Mouse (Mus musculus): Measurements from ENCODE around the gene Slc35g1. TPM values are rescaled to one million over a fixed set of nuclear protein-coding genes. Genes with fewer than 3 reads are reported as not detected.

The Slc35g1 gene
- polyA plus RNA-seq (2011; ENCODE audit: insufficient read length, low read depth, missing spikeins): 1.8 and 2.8 TPM in 2 replicates

GRCm38 (mm10) chr19:38395701-38396632, at the start of gene Slc35g1:
TSS of gene Slc35g1 (plus strand) at chr19:38395980.
- TF ChIP-seq POLR2A (IDR thresholded peaks at IDR 0.05; ENCODE audit: low read depth, low read length) (no peak), CTCF (IDR thresholded peaks at IDR 0.05; ENCODE audit: borderline replicate concordance, insufficient read depth, low read length) (no peak)
- H3K27ac ChIP-seq (ENCODE audit: insufficient read depth, low read length): no peak within 1 kb of the TSS
- no peaks in the 10 kb centered on the region for H3K4me1 ChIP-seq (ENCODE audit: control insufficient read depth, insufficient read depth, low read length)
- H3K4me3 ChIP-seq (ENCODE audit: insufficient read depth, low read length): peak within 1 kb of the TSS; percentile 41

DNA sequence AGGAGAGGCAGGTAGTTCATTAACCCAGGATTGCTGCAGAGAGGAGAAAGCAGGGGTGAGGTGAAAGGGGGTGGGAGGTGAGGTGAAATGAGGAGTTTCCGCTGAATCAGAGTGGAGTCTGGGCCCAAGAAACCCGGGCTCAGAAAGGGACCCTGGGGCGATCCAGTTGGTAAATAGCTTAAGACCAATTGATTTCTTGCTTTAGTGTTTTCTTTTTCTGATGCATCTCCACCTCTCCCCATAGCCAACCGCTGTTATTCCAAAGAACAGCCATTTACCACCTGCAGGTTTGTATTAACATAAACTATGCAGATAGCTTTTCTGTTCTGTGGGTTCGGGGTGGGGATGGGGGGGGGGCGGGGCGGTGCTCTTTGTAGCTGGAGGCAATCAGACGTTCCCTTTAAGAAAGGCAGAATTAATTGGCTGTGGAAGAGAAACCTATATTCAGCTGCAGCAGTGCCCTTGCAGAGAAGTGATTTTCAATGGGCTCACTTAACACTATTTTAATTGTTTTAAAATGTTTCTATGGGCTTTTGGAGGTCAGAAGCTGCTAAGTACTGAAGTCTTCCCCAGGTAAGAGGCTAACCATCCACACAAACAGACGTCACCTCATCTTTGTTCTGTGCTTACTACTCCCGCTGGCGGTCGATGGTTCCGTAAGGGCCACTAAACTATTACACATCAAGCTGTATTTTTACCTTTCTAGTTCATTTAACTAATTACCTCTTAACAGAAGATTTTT, 47.3 kb upstream of the Slc35g1 start:
- TF ChIP-seq POLR2A (IDR thresholded peaks at IDR 0.05; ENCODE audit: low read depth, low read length): no peak
- TF ChIP-seq CTCF (IDR thresholded peaks at IDR 0.05; ENCODE audit: borderline replicate concordance, insufficient read depth, low read length): no peak
- Histone ChIP-seq H3K4me3 (ENCODE audit: insufficient read depth, low read length) (no peak overlapping the region), H3K4me1 (ENCODE audit: control insufficient read depth, insufficient read depth, low read length) (no peaks in the 10 kb centered on the region), H3K27ac (ENCODE audit: insufficient read depth, low read length) (no peak overlapping the region)

DNA sequence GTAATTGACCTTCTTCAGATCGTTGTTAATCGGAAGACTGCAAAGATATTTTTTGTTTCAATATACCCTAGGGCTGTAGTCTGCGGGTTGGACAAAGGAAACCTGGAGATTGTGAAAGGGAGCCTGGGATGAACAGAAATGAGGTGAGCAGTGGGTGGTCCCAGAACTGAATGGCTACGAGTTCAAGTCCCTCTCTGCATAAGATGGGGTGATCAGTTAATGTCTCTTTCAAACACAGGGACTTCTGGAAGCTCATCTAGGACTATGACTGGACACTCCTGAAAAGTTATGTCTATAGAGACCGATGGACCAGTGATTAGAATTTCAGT, 46.8 kb upstream of the Slc35g1 start:
- Histone ChIP-seq H3K4me1 (ENCODE audit: control insufficient read depth, insufficient read depth, low read length) (no peaks in the 10 kb centered on the region), H3K27ac (ENCODE audit: insufficient read depth, low read length) (no peak overlapping the region), H3K4me3 (ENCODE audit: insufficient read depth, low read length) (no peak overlapping the region)
- TF ChIP-seq POLR2A (IDR thresholded peaks at IDR 0.05; ENCODE audit: low read depth, low read length) (no peak), CTCF (IDR thresholded peaks at IDR 0.05; ENCODE audit: borderline replicate concordance, insufficient read depth, low read length) (no peak)

DNA sequence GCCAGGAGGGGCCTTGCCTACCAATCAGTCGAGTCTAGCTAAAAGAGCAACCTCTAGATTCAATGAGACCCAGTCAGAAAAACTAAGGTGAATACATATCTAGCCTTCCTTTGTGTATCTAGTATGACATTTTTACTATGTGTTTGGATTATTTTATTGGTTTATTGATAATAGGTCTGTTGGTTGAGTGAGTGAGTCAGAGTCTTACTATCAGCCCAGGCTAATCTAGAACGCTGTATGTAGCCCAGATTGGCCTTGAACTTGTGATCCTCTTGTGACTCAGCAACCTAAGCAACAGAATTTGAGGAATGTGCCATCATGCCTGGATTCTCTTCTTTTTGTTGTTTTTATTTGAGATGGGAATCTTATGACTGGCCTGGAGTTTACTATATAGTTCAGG, 44.6 kb upstream of the Slc35g1 start:
- no peak for TF ChIP-seq POLR2A (IDR thresholded peaks at IDR 0.05; ENCODE audit: low read depth, low read length)
- TF ChIP-seq CTCF (IDR thresholded peaks at IDR 0.05; ENCODE audit: borderline replicate concordance, insufficient read depth, low read length): no peak
- Histone ChIP-seq H3K4me3 (ENCODE audit: insufficient read depth, low read length) (no peak overlapping the region), H3K27ac (ENCODE audit: insufficient read depth, low read length) (no peak overlapping the region), H3K4me1 (ENCODE audit: control insufficient read depth, insufficient read depth, low read length) (no peaks in the 10 kb centered on the region; the same call in 1 of the 2 replicates)

- TF ChIP-seq POLR2A (IDR thresholded peaks at IDR 0.05; ENCODE audit: low read depth, low read length) (no peak), CTCF (IDR thresholded peaks at IDR 0.05; ENCODE audit: borderline replicate concordance, insufficient read depth, low read length) (no peak)
- no peak overlapping the region for H3K27ac ChIP-seq (ENCODE audit: insufficient read depth, low read length)
- H3K4me3 ChIP-seq (ENCODE audit: insufficient read depth, low read length): no peak overlapping the region
- no peaks in the 10 kb centered on the region; the same call in 1 of the 2 replicates for H3K4me1 ChIP-seq (ENCODE audit: control insufficient read depth, insufficient read depth, low read length)
These were observed 44.1 kb upstream of the Slc35g1 start for GRCm38 (mm10) chr19:38351728-38352127.

DNA sequence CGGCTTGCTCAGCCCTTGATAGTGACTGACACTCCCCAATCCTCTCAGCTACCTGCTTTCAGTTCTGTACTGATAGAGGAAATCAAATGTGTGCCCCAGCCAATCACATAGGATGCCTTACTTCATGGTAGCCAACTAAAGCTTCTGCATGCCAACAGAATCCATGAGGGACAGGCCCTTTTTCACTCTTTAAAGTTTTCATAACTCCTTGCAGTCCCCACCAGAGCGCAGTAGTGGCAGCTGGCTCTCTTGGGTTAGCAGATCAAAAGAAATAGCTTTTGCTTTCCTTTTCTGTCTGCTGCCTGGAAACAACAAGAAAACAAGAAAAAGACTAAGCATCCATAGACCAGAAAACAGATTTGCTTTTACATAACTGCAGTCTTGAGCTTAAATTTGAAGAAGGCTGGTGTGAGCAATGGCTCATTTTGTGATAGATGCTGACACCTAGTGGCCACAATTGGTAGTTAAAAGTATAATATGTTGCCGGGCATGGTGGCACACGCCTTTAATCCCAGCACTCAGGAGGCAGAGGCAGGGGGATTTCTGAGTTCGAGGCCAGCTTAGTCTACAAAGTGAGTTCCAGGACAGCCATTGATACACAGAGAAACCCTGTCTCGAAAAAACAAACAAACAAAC, 43.2 kb upstream of the Slc35g1 start:
- TF ChIP-seq CTCF (IDR thresholded peaks at IDR 0.05; ENCODE audit: borderline replicate concordance, insufficient read depth, low read length) (no peak), POLR2A (IDR thresholded peaks at IDR 0.05; ENCODE audit: low read depth, low read length) (no peak)
- H3K4me3 ChIP-seq (ENCODE audit: insufficient read depth, low read length): no peak overlapping the region
- H3K27ac ChIP-seq (ENCODE audit: insufficient read depth, low read length): no peak overlapping the region
- no peaks in the 10 kb centered on the region; the same call in 1 of the 2 replicates for H3K4me1 ChIP-seq (ENCODE audit: control insufficient read depth, insufficient read depth, low read length)

DNA sequence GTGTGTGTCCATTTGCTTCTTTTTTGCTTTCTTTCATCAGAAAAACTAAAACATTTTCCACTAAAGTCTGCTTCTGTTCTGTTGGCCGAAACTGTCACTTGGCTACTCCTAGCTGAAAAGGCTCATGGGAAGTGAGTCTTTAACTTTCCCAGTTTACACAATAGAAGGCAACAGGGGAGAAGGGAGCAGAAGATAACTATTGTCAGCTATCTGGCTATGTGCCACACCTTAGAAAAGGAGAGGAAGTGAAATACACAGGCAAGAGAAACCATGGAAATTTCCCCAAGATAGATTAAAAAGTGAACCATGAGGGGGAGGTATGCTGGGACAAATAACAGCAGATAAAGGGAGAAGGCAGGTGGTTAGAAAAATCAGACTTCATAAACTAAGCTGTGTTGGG, 41.5 kb upstream of the Slc35g1 start:
- no peak for TF ChIP-seq CTCF (IDR thresholded peaks at IDR 0.05; ENCODE audit: borderline replicate concordance, insufficient read depth, low read length)
- TF ChIP-seq POLR2A (IDR thresholded peaks at IDR 0.05; ENCODE audit: low read depth, low read length): no peak
- H3K4me3 ChIP-seq (ENCODE audit: insufficient read depth, low read length): no peak overlapping the region
- H3K4me1 ChIP-seq (ENCODE audit: control insufficient read depth, insufficient read depth, low read length): no peaks in the 10 kb centered on the region; the same call in 1 of the 2 replicates
- H3K27ac ChIP-seq (ENCODE audit: insufficient read depth, low read length): no peak overlapping the region

DNA sequence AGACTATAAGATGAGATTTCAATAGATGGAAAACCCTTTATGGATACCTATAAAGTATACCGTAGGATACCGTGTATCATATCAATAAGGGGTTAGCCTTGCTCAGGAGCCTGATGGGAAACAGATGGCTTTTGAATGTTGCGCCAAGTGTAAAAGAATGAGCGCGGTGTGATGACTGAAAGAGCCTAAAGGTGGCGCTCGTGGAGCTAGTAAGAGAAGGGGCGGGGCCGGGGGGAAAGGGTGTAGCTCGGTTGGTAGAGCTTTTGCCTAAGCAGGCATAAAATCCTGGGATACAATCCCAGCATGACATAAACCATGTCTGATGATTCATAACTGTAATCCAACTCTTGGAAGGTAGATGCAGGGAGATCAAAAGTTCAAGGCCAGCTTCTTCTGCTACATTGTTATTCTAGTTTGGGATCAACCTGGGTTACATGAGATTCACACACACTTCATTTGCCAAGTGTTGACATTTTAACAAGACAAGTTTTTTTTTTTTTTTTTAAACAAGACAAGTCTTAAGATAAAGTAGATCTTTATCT, 40.9 kb upstream of the Slc35g1 start:
- Histone ChIP-seq H3K4me1 (ENCODE audit: control insufficient read depth, insufficient read depth, low read length) (no peaks in the 10 kb centered on the region; the same call in 1 of the 2 replicates), H3K27ac (ENCODE audit: insufficient read depth, low read length) (no peak overlapping the region), H3K4me3 (ENCODE audit: insufficient read depth, low read length) (no peak overlapping the region)
- TF ChIP-seq CTCF (IDR thresholded peaks at IDR 0.05; ENCODE audit: borderline replicate concordance, insufficient read depth, low read length) (no peak), POLR2A (IDR thresholded peaks at IDR 0.05; ENCODE audit: low read depth, low read length) (no peak)

GRCm38 (mm10) chr19:38356211-38356828, 39.5 kb upstream of the Slc35g1 start:
- H3K27ac ChIP-seq (ENCODE audit: insufficient read depth, low read length): no peak overlapping the region; the same call in 1 of the 2 replicates
- no peaks in the 10 kb centered on the region; the same call in 1 of the 2 replicates for H3K4me1 ChIP-seq (ENCODE audit: control insufficient read depth, insufficient read depth, low read length)
- H3K4me3 ChIP-seq (ENCODE audit: insufficient read depth, low read length): no peak overlapping the region
- TF ChIP-seq CTCF (IDR thresholded peaks at IDR 0.05; ENCODE audit: borderline replicate concordance, insufficient read depth, low read length) (no peak), POLR2A (IDR thresholded peaks at IDR 0.05; ENCODE audit: low read depth, low read length) (no peak)

Measured in embryonic fibroblast, embryonic 13.5 days (primary cell).